Mouse (Mus musculus): ENCODE data around the gene Cabp1.

Gene Cabp1

DNA sequence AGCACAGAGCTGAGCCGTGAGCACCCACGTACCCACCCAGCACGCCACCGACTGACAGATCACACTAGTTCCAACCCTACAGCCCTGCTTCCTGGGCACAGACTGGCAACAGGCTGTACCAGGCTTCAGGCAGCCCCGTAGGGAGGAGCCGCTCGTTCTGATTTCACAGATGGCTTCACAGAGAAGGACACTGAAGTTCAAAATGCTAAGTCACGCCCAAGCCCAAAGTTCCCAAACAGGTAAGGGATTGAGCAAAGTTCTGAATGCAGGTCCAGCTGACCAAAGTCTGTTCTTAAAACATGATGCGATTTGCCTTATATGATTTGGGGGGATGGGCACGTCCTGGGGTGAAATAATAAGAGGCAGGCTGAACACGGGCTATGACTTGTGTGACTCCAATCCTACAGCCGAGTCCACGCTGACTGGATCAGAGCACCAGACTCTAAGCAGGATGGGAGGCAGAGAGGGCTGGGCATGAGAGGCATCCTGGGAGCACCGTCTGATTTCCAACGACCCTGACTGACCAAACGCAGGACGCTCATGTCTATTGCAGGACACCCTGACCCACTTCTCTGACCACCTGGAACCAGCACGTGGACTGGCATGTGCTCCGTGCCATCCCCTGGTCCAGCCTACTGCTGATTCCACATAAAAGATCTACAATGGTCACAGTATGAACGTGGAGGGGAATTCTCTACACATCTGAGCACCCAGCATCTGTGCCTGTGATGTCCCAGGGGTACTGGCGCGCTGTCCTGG, 66.6 kb downstream of the Cabp1 start:
- no peak for DNase-seq (ENCODE audit: low read depth, low spot score)

DNA sequence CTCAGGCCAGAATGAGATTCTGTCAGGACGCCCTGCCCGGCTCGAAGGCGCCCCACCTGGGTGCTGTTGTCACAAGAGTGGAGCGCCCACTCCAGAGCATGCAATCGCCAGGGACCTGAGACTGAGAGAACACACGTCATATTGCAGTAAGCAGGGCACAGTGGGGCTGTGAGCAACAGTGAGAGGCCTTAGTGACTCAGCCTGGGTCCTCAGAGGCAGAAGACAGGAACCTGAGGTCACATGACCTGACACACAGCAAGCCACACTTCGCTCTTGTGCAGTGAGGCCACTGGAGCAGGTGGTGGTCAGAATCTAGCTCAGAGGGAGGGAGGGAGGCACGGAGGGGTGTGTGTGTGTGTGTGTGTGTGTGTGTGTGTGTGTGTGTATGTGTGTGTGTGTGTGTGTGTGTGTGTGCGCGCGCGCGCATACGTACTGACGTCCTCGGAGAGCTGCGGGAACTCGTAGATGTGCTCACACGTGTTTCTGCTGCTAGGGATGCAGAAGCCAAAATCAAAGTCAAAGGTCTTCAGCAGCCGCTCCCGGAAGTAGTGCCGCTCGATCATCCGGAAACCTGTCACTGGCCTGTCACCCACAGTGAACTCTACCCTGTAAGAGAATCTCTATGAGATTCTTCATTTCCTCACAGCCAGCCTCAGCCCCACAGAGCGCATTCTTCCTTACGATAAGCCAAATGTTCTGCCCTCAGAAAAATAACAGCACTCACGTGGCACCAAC, 67.4 kb downstream of the Cabp1 start:
- no peak for DNase-seq (ENCODE audit: low read depth, low spot score)

DNA sequence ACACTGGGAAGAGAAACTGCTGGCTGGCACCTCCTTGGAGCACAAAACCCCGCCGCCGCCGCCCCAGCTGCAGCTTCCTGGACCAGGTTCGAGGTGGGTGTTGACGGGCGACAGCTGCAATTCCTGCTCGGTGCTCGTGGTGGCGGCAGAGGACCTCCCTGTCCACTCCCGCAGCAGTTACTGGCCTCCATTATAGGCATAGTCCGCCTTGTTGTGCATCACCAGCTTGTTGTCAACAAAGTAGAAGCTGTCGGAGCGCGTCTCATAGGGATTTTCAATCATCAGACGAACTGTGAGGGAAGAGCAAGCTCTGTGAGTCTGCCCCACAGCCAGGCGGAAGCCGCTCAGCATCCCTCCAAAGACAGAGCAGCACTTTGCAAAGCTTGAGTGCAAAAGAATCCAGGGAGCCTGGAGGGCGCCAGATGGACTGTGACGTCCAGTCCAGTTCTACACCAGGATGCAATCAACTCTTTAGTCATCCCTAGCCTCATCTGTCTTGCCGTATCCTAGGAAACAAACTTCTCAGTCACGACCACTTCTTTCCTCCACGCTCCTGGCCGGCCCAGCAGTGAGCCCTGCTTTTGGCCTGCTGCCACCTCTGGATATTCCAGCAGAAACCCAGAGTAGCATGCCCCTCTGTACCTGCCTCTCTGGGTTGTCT, 68.8 kb downstream of the Cabp1 start:
- peak; percentile 46 for DNase-seq (ENCODE audit: low read depth, low spot score)

DNA sequence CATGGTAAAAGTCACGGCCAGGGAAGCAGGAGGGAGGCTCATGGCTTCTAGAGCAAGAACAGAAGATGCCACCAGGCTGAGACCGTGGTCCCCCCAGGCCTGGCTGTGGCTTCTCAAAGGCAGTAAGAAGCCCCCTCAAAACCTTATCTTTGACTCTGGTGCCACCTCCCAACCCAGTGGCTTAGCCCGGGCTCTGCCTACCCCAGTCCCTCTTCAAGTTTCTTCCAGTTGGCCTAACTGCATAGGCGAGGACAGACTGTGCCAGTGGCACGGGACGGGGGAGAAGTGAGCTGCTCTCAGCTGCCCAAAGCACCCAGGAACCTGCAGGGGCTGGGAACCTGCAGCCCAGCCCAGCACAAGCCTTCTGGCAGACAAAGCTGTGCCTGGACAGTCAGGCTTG, 69.5 kb downstream of the Cabp1 start:
- no peak for DNase-seq (ENCODE audit: low read depth, low spot score)

DNA sequence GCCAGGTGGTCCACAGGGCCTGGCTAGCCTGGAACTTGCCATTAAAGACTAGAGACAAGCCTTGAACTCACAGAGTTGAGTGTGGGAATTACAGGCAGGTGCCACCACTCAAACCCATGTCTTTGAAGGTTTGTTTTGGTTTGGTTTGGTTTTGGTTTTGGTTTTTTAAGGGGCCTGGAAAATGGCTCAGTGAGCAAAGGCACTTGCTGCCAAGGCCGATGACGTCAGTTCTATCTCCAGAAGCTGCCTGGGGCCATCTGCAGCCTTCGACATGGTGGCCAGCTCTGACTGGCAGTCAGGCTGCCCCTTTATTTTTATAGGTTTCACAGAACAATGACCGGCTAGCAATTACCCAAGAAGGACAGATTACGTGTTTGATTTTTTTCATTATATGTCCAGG, 73.2 kb downstream of the Cabp1 start:
- DNase-seq (ENCODE audit: low read depth, low spot score) = no peak

DNA sequence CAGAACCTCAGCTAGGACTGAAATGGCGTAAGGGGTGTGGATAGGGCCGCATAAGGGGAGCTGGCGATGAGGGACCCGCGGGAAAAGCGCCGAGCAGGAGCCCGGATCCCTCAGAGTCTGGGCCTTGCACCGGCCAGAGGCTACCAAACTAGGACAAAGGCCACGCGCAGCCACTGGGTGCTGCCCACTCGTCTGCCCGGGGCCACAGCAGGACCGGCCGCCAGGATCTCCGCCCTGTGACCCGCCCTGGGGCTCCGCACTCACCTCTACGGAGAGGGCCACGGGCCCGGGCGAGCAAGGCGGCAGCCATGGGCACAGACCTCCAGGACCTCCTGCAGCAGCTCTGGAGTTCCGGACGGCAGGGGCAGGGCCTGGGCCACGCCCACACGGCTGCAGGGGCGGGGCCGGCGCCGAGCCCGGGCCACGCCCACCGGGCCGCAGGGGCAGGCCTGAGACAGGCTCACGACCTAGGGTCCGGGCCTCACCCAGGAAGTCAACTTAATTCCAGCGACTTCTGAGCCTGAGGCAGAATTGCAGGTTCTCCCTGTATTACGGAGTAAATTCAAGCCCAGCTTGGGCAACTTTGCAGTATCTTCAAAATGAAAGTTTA, 75.1 kb downstream of the Cabp1 start, which contains the start of gene Acads:
Gene Acads (minus strand): TSS at position 386 of the 610 bp plus-strand sequence.
- no peak for DNase-seq (ENCODE audit: low read depth, low spot score)
